20 mouse cellular contexts compared by ENCODE assay signal in the genomic region with DNA sequence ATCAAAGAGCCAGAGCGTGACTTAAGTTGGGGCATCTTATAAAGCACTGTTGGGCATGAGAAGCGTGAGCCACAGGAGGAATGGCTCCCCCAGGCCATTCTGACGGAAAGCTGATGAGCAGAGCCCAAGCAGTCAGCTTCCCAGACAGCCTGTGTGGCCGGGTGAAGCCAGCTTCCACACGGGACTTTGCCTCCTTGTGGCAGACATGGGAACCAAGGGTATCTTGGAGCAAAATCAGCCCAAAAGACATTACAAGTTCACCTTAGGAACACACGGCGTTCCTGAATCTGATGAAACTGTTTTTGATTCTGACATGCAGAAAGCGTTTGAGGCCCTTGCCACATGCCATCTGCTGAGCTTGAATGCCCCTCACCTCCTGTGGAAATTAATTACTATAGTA.
A peak's percentile ranks its signal among the peaks of the same experiment; 100 is the strongest.
DNase-seq lines count a peak whose midpoint lies in the region; ATAC-seq and TF ChIP-seq lines count a peak whose summit lies in the region.
"Had no signal": no experiment of that assay in that cellular context is flagged by ENCODE, and none has a peak within 500 bp of the region (broad histone marks: within the 10 kb centered on the region; RNA-seq: fewer than 3 reads in every experiment).

No protein-coding gene starts in this region.

- 16% methylated on average over 8 of the region's 8 CpGs for WGBS in cerebellum, adult 2 months
- 56% methylated on average over 8 of the region's 8 CpGs for WGBS in intestine, embryonic 16.5 days

- peaks cover 34% of the 10 kb centered on the region for H3K4me1 ChIP-seq in cerebellum, adult 2 months (ENCODE audit: control insufficient read depth, insufficient read depth, low read length)
- H3K4me1 ChIP-seq in intestine, embryonic 16.5 days (ENCODE audit: control insufficient read depth, insufficient read depth, low read length), result no peaks in the 10 kb centered on the region
- H3K4me1 ChIP-seq: heart, embryonic 15.5 days had no signal

- H3K27ac ChIP-seq in cerebellum, adult 2 months (ENCODE audit: insufficient read depth, low read length), result no peak overlapping the region
- H3K27ac ChIP-seq in layer of hippocampus, adult 2 months, result no peak overlapping the region
- no peak overlapping the region for H3K27ac ChIP-seq in intestine, embryonic 16.5 days (ENCODE audit: low read length)
- H3K27ac ChIP-seq: embryonic facial prominence, embryonic 12.5 days; heart, adult 2 months; heart, embryonic 15.5 days; hindbrain, embryonic 13.5 days had no signal

- no peak for ATAC-seq in intestine, embryonic 16.5 days
- ATAC-seq: forebrain, embryonic 16.5 days had no signal

- no peak for DNase-seq in cerebellum, adult 2 months
- DNase-seq in cerebellum, adult 11 months, result no peak
- no peak for DNase-seq in layer of hippocampus, adult 2 months (ENCODE audit: low spot score in 2 of 2)
- DNase-seq in layer of hippocampus, postnatal 36 days, result no peak
- DNase-seq in 3T3-L1 (ENCODE audit: low read depth, low spot score), result peak; percentile 4
- DNase-seq in R1 (ENCODE audit: low read depth, low spot score), result peak; percentile 19
- DNase-seq in right cerebral cortex, postnatal 10 days (ENCODE audit: low spot score in 2 of 2), result no peak
- DNase-seq: adrenal gland, adult 2 months; adrenal gland, postnatal 25 days; cerebellum, adult 9-10 months; cerebellum, postnatal 25 days; gastrocnemius, postnatal 14 days; heart, adult 2 months; heart, postnatal 14 days had no signal

- no peak overlapping the region for H3K4me3 ChIP-seq in cerebellum, adult 2 months (replicated peaks; ENCODE audit: insufficient read depth, low read depth, low read length)
- no peak overlapping the region for H3K4me3 ChIP-seq in layer of hippocampus, adult 2 months
- H3K4me3 ChIP-seq in intestine, embryonic 16.5 days (ENCODE audit: low read length), result no peak overlapping the region
- H3K4me3 ChIP-seq: embryonic facial prominence, embryonic 12.5 days; heart, adult 2 months; heart, embryonic 15.5 days; hindbrain, embryonic 13.5 days had no signal

- no peaks in the 10 kb centered on the region for H3K27me3 ChIP-seq in cerebellum, adult 2 months (ENCODE audit: control insufficient read depth, insufficient read depth, low read length)
- H3K27me3 ChIP-seq in intestine, embryonic 16.5 days (replicated peaks; ENCODE audit: control insufficient read depth, insufficient read depth, low read length), result peaks cover 9% of the 10 kb centered on the region; the same call in 1 of the 2 replicates
- H3K27me3 ChIP-seq: hindbrain, embryonic 13.5 days had no signal

- no peaks in the 10 kb centered on the region for H3K9me3 ChIP-seq in intestine, embryonic 16.5 days (ENCODE audit: control insufficient read depth, low read length)
- H3K9me3 ChIP-seq: embryonic facial prominence, embryonic 12.5 days; heart, embryonic 15.5 days; hindbrain, embryonic 13.5 days had no signal

- no peak overlapping the region for H3K9ac ChIP-seq in intestine, embryonic 16.5 days (ENCODE audit: low read depth, low read length)
- H3K9ac ChIP-seq: embryonic facial prominence, embryonic 12.5 days; heart, embryonic 15.5 days; hindbrain, embryonic 13.5 days had no signal

- peak; percentile 30 for TF ChIP-seq CTCF in cerebellum, adult 2 months (IDR thresholded peaks at IDR 0.05; ENCODE audit: borderline replicate concordance, insufficient read depth, low read depth, low read length)
- TF ChIP-seq CTCF in layer of hippocampus, adult 2 months (conservative IDR thresholded peaks at IDR 0.05), result peak; percentile 53

- H3K4me2 ChIP-seq in intestine, embryonic 16.5 days (ENCODE audit: low read depth, low read length), result no peak overlapping the region
- H3K4me2 ChIP-seq: embryonic facial prominence, embryonic 12.5 days; heart, embryonic 11.5 days; heart, embryonic 15.5 days; hindbrain, embryonic 13.5 days had no signal

- H3K36me3 ChIP-seq in intestine, embryonic 16.5 days (ENCODE audit: control insufficient read depth, insufficient read depth, low read length), result no peaks in the 10 kb centered on the region
- H3K36me3 ChIP-seq: embryonic facial prominence, embryonic 12.5 days; heart, embryonic 15.5 days; hindbrain, embryonic 13.5 days had no signal

- no peak for TF ChIP-seq POLR2A in cerebellum, adult 2 months (IDR thresholded peaks at IDR 0.05; ENCODE audit: borderline replicate concordance, insufficient read depth, low read length)

Comparison
In these comparisons a context has a peak if more than half of its experiments do, and no peak if none do; other contexts are left out.
1. DNase-seq: peak in 3T3-L1 (single experiment) and R1 (single experiment); none in cerebellum, adult 2 months (0 of 2), cerebellum, adult 11 months (single experiment), layer of hippocampus, adult 2 months (0 of 2), layer of hippocampus, postnatal 36 days (0 of 2) and right cerebral cortex, postnatal 10 days (0 of 2).